13 mouse cellular contexts compared by ENCODE assay signal in the genomic region with DNA sequence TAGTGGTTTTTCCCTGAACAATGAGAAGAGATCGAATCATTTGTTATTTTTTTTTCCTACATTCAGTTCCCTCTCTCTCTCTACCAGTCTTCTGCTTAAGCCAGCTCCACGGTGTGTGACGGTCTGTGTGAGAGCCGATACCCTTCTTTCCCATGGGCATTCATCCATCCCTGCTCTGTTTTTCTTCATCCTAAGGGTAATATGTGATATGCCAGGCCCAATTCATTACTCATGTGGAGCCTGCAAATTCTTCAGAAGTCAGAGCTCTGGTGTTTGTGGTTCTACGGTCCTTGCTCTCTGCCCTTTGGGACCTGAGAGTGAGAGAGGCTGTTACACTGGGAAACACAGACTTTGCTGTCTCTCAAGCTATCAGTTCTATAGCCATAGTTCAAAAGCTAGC.
"Had no signal": no experiment of that assay in that cellular context is flagged by ENCODE, and none has a peak within 500 bp of the region (broad histone marks: within the 10 kb centered on the region; RNA-seq: fewer than 3 reads in every experiment).

No protein-coding gene starts in this region.

- H3K9me3 ChIP-seq: limb, embryonic 15.5 days; megakaryocyte, embryonic 14.5 days; midbrain, embryonic 15.5 days; neural tube, embryonic 12.5 days had no signal

- DNase-seq: kidney, adult 11 months; kidney, postnatal 25 days; layer of hippocampus, adult 9-11 months; layer of hippocampus, postnatal 36 days; lung, postnatal 14 days; thymus, postnatal 4 days had no signal

- H3K4me3 ChIP-seq: limb, embryonic 15.5 days; megakaryocyte, embryonic 14.5 days; midbrain, embryonic 15.5 days; neural tube, embryonic 12.5 days had no signal

- H3K36me3 ChIP-seq: limb, embryonic 15.5 days; midbrain, embryonic 15.5 days; neural tube, embryonic 12.5 days had no signal

- H3K27me3 ChIP-seq: limb, embryonic 15.5 days; megakaryocyte, embryonic 14.5 days; midbrain, embryonic 15.5 days; neural tube, embryonic 12.5 days had no signal

- H3K4me1 ChIP-seq: limb, embryonic 15.5 days; megakaryocyte, embryonic 14.5 days; midbrain, embryonic 15.5 days; neural tube, embryonic 12.5 days had no signal

- H3K9ac ChIP-seq: limb, embryonic 15.5 days; liver, embryonic 14.5 days; midbrain, embryonic 15.5 days; neural tube, embryonic 12.5 days had no signal

- ATAC-seq: midbrain, embryonic 15.5 days had no signal

- H3K27ac ChIP-seq: limb, embryonic 15.5 days; liver, embryonic 14.5 days; midbrain, embryonic 15.5 days; neural tube, embryonic 12.5 days; stomach, postnatal 0 days had no signal

- H3K4me2 ChIP-seq: limb, embryonic 15.5 days; midbrain, embryonic 11.5 days; midbrain, embryonic 15.5 days; neural tube, embryonic 12.5 days had no signal
